Mouse (Mus musculus) NIH3T3 (cell line): ENCODE measurements around the gene Ttc38.
"Not testable (repeated sequence)": the region's sequence is repeated elsewhere in the genome, so short reads cannot be mapped to it uniquely, and the experiment has no call there.

Source experiments
- DNase-seq: peaks from one replicate; pipeline ENCODE4 v3.0.0-alpha.2; 2012; ENCODE audit warnings: low read depth

Ttc38 gene

DNA sequence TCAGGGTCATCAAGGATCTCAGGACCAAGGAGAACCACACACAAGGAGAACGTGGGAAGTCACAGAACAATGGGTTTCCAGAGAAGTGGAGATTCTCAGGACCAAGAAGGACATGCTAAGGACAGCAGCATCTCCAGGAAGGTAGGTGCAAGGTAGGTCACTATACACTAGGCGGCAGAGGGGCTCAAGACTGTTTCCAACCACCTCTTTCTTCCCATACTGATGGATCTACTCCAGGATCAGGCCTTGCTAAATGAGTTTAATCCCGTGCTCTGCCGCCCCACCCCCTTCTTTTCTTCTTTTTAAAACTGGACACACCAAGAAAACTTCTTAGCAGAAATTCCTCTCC, 10.1 kb upstream of the Ttc38 start:
- no peak for DNase-seq

- DNase-seq: no peak
These were observed 5.4 kb upstream of the Ttc38 start for GRCm38 (mm10) chr15:85826676-85827075.

GRCm38 (mm10) chr15:85828071-85828470, 4.0 kb upstream of the Ttc38 start:
- DNase-seq: no peak

DNA sequence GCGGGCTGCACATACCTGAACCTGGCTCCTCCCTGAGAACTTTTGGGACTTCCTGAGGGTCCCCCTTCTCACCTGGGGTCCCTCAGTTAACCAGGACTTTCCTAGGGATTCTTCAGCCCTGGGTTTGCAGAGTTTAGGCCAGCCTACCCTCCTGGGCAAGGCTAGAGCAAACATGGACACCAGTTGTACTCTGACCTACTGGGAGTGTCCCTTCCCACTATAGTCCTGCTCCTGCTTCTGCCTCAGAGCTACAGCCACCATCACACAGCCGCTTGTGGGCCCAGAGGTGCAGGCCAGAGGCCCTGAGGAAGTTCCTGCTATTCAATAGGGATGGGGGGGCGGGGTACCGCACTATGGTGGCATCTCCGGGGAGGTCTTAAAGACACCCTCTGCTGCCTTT, 2.6 kb upstream of the Ttc38 start:
- no peak for DNase-seq

- no peak for DNase-seq
These were observed 493 bp downstream of the Ttc38 start for GRCm38 (mm10) chr15:85832599-85832998.

DNA sequence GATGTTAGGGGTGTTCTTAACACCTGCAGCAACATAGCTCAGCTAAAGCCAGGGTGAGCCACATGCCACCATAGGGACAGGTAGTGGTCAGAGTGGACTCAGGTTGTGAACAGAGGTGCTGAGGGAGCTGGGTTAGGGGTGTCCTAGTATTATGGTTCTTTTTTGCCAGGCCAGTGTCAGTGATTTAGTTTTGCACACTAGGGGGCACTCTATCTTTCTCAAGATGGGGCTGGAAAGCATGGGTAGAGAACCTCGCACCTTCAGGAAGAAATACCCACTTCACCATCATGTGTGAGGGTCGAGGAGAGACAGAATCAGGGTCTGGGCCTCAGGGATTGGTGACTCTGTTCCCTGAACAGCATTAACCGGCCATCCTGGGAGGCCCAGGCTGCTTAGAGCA, 3.2 kb downstream of the Ttc38 start:
- peak; percentile 8 for DNase-seq

- no peak for DNase-seq
These were observed 4.8 kb downstream of the Ttc38 start for GRCm38 (mm10) chr15:85836887-85837286.

DNA sequence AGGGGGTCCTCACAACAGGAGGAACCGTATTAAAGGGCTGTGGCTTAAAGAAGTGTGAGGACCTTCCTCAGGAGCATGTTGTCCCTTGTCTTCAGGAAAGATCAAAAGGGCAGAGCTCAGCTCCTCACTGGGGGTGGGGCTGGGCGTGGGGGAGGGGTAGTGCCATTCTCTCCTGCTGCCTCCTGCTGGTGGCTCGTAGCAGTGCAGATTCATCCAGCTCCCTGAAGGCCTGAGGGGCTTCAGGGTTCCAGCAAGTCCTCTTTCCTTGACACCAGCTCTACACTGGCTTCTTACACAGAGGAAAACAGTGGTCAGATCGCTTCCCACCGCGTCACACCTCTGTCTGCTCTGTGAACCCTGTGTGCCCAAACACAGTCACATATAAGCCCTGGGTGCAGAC, 8.9 kb downstream of the Ttc38 start:
- peak; percentile 28 for DNase-seq

DNA sequence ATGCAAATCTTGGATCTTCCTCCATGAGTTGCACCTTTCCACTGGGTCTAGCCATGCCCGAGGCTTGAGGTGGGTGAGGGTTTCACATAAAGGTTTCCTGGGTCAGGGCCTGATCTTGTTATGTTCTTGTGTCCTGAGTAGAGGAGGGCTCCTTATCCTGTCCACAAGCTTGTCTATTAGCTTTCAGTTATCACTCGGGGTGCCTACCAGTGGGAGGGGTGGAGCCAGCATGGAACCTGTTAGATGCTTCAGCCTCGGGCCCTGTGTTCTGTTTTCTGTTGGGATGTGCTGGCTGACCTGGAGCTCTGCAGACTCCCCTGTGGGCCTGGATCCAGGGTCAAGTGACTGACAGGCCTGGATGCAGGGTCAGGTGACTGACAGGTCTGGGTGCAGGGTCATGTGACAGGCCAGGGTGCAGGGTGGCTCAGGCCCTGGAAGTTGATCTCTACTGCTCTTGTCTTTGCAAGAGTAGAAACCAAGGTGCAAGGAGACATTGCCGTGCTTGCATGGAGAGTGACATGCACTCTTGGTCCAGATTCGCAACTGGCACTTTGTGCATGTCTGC, 9.8 kb downstream of the Ttc38 start:
- no peak for DNase-seq

GRCm38 (mm10) chr15:85845071-85845470, 13.0 kb downstream of the Ttc38 start:
- no peak for DNase-seq

- peak; percentile 10 for DNase-seq
These were observed 19.7 kb downstream of the Ttc38 start for GRCm38 (mm10) chr15:85851656-85852392.

- no peak for DNase-seq
These were observed 26.9 kb downstream of the Ttc38 start for GRCm38 (mm10) chr15:85858980-85859489.

- peak; percentile 97 for DNase-seq
These were observed 27.5 kb downstream of the Ttc38 start, which contains the start of gene Gtse1 for GRCm38 (mm10) chr15:85859490-85860031. TSS of gene Gtse1 (plus strand) at chr15:85859745.

- not testable (repeated sequence) for DNase-seq
These were observed 33.8 kb downstream of the Ttc38 start for GRCm38 (mm10) chr15:85865913-85866312.

- peak; percentile 87 for DNase-seq
These were observed 35.6 kb downstream of the Ttc38 start for GRCm38 (mm10) chr15:85867696-85868095.

DNA sequence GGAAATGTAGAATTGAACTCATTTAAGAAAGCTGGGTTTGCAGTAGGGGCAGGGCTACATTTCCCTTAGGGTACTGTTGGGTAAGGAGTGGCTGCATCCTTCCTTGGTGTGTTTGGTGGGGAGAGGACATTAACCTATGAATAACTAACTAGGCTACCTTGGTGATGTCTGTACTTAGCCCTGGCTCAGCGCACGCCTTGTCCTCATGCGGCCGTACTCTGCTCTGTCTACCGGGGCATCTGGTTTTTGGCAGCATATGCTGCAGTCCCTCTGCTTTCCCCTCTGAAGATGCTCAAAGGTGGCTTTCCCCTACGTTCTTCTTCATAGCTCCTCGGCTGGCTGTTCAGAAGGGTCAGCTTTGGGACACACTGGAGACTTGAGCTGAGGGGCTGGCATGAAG, 45.2 kb downstream of the Ttc38 start:
- no peak for DNase-seq

GRCm38 (mm10) chr15:85878848-85879497, 46.9 kb downstream of the Ttc38 start, which contains the start of gene Trmu:
TSS of gene Trmu (plus strand) at chr15:85879312.
- DNase-seq: peak; percentile 95

- no peak for DNase-seq
These were observed 47.4 kb downstream of the Ttc38 start for GRCm38 (mm10) chr15:85879498-85879895.

DNA sequence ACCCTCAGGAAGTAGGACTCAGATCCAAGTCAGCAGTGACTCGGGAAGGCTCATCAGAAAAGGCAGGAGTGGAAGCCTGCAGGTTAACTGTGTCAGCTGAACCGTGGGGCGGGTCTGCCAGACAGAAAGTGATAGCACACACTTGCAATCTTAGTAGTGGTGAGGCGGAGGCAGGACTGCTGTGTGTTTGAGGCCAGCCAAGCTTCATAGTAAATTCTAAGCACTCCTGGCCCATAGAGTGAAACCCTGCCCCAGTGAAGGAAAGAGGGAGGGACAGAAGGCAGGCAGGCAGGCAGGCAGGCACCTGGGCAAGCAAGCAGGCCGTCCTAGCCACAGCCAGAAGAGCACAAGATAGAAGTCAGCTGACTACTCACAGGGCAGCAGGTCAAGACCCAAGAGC, 53.5 kb downstream of the Ttc38 start:
- DNase-seq: no peak

DNA sequence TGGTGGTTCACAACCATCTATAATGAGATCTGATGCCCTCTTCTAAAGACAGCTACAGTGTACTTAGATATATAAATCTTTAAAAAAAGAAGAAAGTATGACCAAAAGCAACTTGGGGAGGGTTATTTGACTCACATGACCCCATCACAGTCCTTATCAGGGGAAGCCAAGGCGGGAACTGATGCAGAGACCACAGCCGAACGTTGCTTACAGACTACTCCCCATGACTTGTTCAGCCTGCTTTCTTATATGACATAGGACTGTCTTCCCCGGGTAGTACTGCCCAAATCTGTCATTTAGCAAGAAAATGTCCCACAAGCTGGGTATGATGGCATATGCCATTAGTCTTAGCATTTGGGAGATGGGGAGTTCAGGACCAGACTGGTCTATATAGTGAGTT, 57.1 kb downstream of the Ttc38 start:
- no peak for DNase-seq

GRCm38 (mm10) chr15:85891971-85892370, 59.9 kb downstream of the Ttc38 start:
- DNase-seq: no peak

DNA sequence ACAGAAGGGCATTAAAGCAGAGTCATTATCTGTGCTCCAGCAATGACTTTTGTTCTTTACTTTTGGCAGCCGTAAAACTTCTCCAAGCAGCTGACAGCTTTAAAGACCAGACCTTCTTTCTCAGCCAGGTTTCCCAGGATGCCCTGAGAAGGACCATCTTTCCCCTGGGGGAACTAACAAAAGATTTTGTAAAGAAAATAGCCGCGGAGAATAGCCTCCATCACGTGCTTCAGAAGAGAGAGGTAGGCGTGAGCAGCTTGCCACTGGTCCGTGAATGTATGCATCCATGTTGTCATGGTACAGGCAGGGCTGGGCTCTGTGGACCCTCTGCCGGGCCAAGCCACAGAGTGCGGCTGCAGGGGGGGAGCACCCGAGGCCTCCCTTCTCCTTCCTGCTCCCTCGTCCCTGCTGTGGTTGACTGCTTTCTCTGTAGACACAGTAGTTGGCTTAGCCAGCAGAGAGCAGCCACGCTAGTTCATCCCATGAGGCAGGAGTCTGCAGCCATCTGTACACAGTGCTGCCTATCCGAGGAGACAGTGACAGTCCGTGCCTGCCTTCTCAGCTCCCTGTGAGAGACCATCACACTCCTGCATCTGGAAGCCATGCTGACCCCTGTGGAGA, 60.5 kb downstream of the Ttc38 start:
- DNase-seq: no peak
